Mouse (Mus musculus) layer of hippocampus, postnatal 36 days (tissue): ENCODE results near the gene Mgll. TPM values are rescaled to one million over a fixed set of nuclear protein-coding genes. Genes with fewer than 3 reads are reported as not detected.

Experiments used
- DNase-seq, 2 experiments: peaks; one replicate each; pipeline ENCODE4 v3.0.0; 2022
- total RNA-seq, 2 experiments: library from RNA; stranded (reverse); gene quantifications; 2 replicates each; pipeline ENCODE4 v1.2.3; 2021

Mgll gene
- total RNA-seq, 2 experiments from 2014 or later, result 178 to 181 TPM

- no peak for DNase-seq
Measured at GRCm38 (mm10) chr6:88718033-88718725, 6.0 kb upstream of the Mgll start.

- no peak for DNase-seq
Measured at GRCm38 (mm10) chr6:88721059-88721458, 3.2 kb upstream of the Mgll start.

- DNase-seq, result no peak
Measured at GRCm38 (mm10) chr6:88722906-88723305, 1.3 kb upstream of the Mgll start.

GRCm38 (mm10) chr6:88723806-88724312 lies 353 bp upstream of the Mgll start:
- DNase-seq, result no peak

GRCm38 (mm10) chr6:88725590-88725989 lies 1.4 kb downstream of the Mgll start:
- DNase-seq, result no peak

- peak; percentile 64 to 70 for DNase-seq
Measured at GRCm38 (mm10) chr6:88726252-88727211, 2.3 kb downstream of the Mgll start.

- DNase-seq, result no peak
Measured at GRCm38 (mm10) chr6:88727490-88727889, 3.3 kb downstream of the Mgll start.

GRCm38 (mm10) chr6:88728054-88728453 lies 3.8 kb downstream of the Mgll start:
- no peak for DNase-seq

GRCm38 (mm10) chr6:88728515-88728914 lies 4.3 kb downstream of the Mgll start:
- no peak for DNase-seq

- no peak for DNase-seq
Measured at GRCm38 (mm10) chr6:88731211-88731751, 7.1 kb downstream of the Mgll start.

- no peak for DNase-seq
Measured at GRCm38 (mm10) chr6:88731991-88732390, 7.8 kb downstream of the Mgll start.

GRCm38 (mm10) chr6:88732643-88733613 lies 8.7 kb downstream of the Mgll start:
- no peak for DNase-seq

- no peak for DNase-seq
Measured at GRCm38 (mm10) chr6:88736337-88736736, 12.1 kb downstream of the Mgll start.

- peak; percentile 64 to 71 for DNase-seq
Measured at GRCm38 (mm10) chr6:88736741-88737508, 12.7 kb downstream of the Mgll start.

GRCm38 (mm10) chr6:88737509-88737888 lies 13.3 kb downstream of the Mgll start:
- DNase-seq, result no peak

- no peak for DNase-seq
Measured at GRCm38 (mm10) chr6:88741041-88741440, 16.8 kb downstream of the Mgll start.

- peak in 1 of 2 experiments; percentile 57 for DNase-seq
Measured at GRCm38 (mm10) chr6:88741791-88742190, 17.6 kb downstream of the Mgll start.

GRCm38 (mm10) chr6:88742286-88743011 lies 18.2 kb downstream of the Mgll start:
- DNase-seq, result no peak

GRCm38 (mm10) chr6:88743601-88744291 lies 19.5 kb downstream of the Mgll start:
- DNase-seq, result peak in 1 of 2 experiments; percentile 9

- DNase-seq, result no peak
Measured at GRCm38 (mm10) chr6:88745027-88745426, 20.8 kb downstream of the Mgll start.
